Mouse (Mus musculus) embryonic facial prominence, embryonic 11.5 days (tissue): Measurements from ENCODE around the gene Omt2a. TPM values are rescaled to one million over a fixed set of nuclear protein-coding genes. Genes with fewer than 3 reads are reported as not detected.
"Not testable (repeated sequence)": the region's sequence is repeated elsewhere in the genome, so short reads cannot be mapped to it uniquely, and the experiment has no call there.

Source experiments
- ATAC-seq: fragments of 200-750 bp; cut with Nextera tagmentation; replicated peaks from 2 replicates; pipeline ENCODE4 v1.8.0; 2017; ENCODE audit warnings: low read depth; ENCODE audit not compliant: insufficient number of reproducible peaks, low FRiP score, low TSS enrichment
- DNase-seq: peaks from one replicate; pipeline ENCODE4 v3.0.0-alpha.2; 2015; ENCODE audit warnings: low spot score
- H3K27ac ChIP-seq: fragments of 300-500 bp; sonication (generic); replicated peaks from 2 replicates; pipeline ENCODE4 v1.5.1; 2014; ENCODE audit warnings: mild to moderate bottlenecking, low read depth, low read length, control low read depth
- H3K27me3 ChIP-seq: fragments of 300-500 bp; sonication (generic); 2 replicates; pipeline ENCODE4 v1.6.1; 2014; ENCODE audit warnings: mild to moderate bottlenecking, low read length, moderate library complexity, mixed read lengths; ENCODE audit not compliant: control insufficient read depth, insufficient read depth
- H3K36me3 ChIP-seq: fragments of 300-500 bp; sonication (generic); replicated peaks from 2 replicates; pipeline ENCODE4 v1.6.1; 2014; ENCODE audit warnings: low read depth, mild to moderate bottlenecking, low read length, moderate library complexity, mixed read lengths; ENCODE audit not compliant: control insufficient read depth, insufficient read depth
- H3K4me1 ChIP-seq: fragments of 300-500 bp; sonication (generic); 2 replicates; pipeline ENCODE4 v1.6.1; 2014; ENCODE audit warnings: low read length, mixed read lengths; ENCODE audit not compliant: control insufficient read depth, insufficient read depth
- H3K4me2 ChIP-seq: fragments of 300-500 bp; sonication (generic); 2 replicates; pipeline ENCODE4 v1.6.1; 2014; ENCODE audit warnings: low read depth, mild to moderate bottlenecking, control low read depth, low read length, moderate library complexity
- H3K4me3 ChIP-seq: fragments of 300-500 bp; sonication (generic); 2 replicates; pipeline ENCODE4 v1.5.1; 2014; ENCODE audit warnings: low read depth, low read length, control low read depth
- H3K9ac ChIP-seq: fragments of 300-500 bp; sonication (generic); replicated peaks from 2 replicates; pipeline ENCODE4 v1.6.1; 2014; ENCODE audit warnings: mild to moderate bottlenecking, control low read depth, low read length
- H3K9me3 ChIP-seq: fragments of 300-500 bp; sonication (generic); replicated peaks from 2 replicates; pipeline ENCODE4 v1.6.1; 2016; ENCODE audit warnings: mild to moderate bottlenecking, low read length, inconsistent platforms, mixed read lengths; ENCODE audit not compliant: control insufficient read depth
- WGBS: fragments of 180-500 bp; shearing (Covaris S2); extraction: QIAGEN DNeasy Blood & Tissue Kit; methylation state at CpG from one replicate; pipeline ENCODE4 v1.1.7; 2014; 5-methylcytosine and 5-hydroxymethylcytosine counted together
- polyA plus RNA-seq: library from polyadenylated mRNA; unstranded; fragments of >200 nt; fragmentation: Nextera tagmentation; extraction: Ambion mirVana; gene quantifications from 2 replicates; pipeline ENCODE4 v1.2.1, GENCODE M21; 2014

Gene Omt2a
- polyA plus RNA-seq, 1 experiment from 2014 or later = not detected

DNA sequence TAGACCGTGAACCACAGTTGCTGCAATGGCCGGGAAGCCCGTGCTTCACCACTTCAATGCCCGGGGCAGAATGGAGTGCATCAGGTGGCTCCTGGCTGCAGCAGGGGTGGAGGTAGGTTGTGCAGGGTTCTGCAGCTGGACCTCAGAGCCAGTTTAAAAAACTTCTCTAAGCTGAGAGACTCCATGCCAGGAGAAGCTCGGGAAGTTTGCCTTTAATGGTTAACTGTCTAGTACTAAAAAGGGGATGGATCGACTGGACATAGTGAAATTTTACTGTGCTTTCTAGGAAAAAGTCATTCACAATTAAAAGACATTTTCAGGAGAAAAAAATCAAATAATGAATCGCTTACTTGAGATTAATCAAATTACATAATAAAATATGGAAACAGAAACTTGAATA is 19.8 kb downstream of the Omt2a start:
- not testable (repeated sequence) for H3K4me3 ChIP-seq, H3K36me3 ChIP-seq, H3K9me3 ChIP-seq, H3K4me2 ChIP-seq, ATAC-seq, DNase-seq, H3K9ac ChIP-seq, H3K27ac ChIP-seq, H3K27me3 ChIP-seq, H3K4me1 ChIP-seq
- 76% methylated on average over 5 of the region's 7 CpGs for WGBS

DNA sequence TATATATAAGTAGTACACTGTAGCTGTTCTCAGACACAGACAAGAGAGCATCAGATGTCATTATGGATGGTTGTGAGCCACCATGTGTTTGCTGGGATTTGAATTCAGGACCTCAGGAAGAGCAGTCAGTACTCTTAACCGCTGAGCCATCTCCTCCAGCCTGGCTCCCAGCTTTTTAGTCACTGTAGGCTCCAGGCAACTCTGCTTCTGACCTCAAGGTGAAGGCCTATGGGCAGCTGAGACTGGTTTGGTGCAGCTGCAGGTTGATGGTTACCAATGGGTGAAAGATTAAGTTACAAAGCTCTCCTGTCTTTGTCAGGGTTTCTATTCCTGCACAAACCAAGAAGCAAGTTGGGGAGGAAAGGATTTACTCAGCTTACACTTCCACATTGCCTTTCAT is 20.9 kb downstream of the Omt2a start:
- H3K27me3 ChIP-seq, H3K4me3 ChIP-seq, H3K9me3 ChIP-seq, H3K36me3 ChIP-seq, H3K27ac ChIP-seq, H3K9ac ChIP-seq, ATAC-seq, H3K4me2 ChIP-seq, DNase-seq, H3K4me1 ChIP-seq: not testable (repeated sequence)
- WGBS = 80% methylated on average over 1 of the region's 1 CpGs

DNA sequence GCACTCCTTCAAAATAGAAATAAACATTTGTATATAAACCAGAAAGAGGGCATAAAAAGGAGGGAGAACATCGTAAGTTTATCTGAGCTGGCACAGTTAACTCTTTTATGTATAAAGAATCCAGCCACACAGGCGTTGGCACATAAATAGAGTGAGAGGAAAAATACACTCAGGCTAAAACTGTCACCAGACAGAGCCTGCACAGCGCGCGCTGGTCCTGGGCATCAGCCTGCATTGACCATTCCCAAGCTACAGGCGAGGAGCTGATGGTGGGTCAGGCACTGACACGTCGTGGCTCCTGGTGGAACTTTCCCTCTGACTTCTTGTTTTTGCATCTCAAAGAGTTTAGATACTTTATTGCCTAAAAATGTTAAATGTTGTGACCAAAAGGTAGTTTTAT is 22.1 kb downstream of the Omt2a start:
- H3K4me1 ChIP-seq, H3K27ac ChIP-seq, H3K36me3 ChIP-seq, ATAC-seq, DNase-seq, H3K4me3 ChIP-seq, H3K27me3 ChIP-seq, H3K4me2 ChIP-seq, H3K9me3 ChIP-seq, H3K9ac ChIP-seq: not testable (repeated sequence)
- 91% methylated on average over 8 of the region's 8 CpGs for WGBS

DNA sequence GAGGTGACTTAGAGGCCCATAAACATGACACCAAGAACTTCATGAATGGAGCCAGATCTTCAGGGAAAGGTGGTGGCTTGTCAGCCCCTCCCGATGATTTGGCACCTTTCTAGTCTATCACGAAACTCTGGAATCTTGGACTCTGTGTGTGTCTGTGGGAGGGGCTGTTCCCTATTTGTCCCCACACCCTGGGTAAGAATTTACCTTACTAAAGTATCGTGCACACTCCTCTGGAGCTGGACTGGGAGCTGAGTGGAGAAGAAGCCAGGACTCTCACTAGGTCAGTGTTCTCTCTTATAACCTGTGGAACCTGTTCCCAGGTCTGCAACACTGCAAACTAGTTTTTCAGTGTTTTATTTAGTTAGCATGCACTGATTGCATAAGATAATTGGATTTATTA is 24.9 kb downstream of the Omt2a start, which contains the start of gene Gm10639:
Gene Gm10639 (plus strand): TSS at position 201 of the 400 bp plus-strand sequence.
- H3K9me3 ChIP-seq, DNase-seq, H3K27me3 ChIP-seq, H3K9ac ChIP-seq, H3K4me1 ChIP-seq, H3K4me3 ChIP-seq, ATAC-seq, H3K4me2 ChIP-seq, H3K36me3 ChIP-seq, H3K27ac ChIP-seq: not testable (repeated sequence)
- WGBS = 88% methylated on average over 3 of the region's 3 CpGs

DNA sequence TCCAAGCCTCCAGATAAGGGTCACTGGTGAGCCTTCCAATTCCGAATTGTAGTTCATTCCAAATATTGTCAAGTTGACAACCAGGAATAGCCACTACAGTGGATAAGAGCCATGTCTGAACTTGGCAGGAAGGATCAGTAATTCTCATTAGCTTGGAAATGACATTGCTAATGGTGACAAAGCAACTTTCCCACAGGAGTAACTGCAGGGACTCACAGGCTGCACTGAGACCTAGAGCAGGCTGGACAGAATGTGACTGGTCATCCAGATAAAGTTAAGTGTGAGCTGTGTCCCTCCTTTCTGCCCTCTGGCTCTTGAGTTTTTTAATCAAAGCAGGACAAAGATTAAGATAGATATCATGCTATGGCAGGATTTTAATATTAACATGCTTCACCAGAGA is 25.5 kb downstream of the Omt2a start:
- H3K27ac ChIP-seq, H3K27me3 ChIP-seq, H3K4me2 ChIP-seq, H3K36me3 ChIP-seq, DNase-seq, H3K4me3 ChIP-seq, ATAC-seq, H3K4me1 ChIP-seq, H3K9me3 ChIP-seq, H3K9ac ChIP-seq: not testable (repeated sequence)
- 67% methylated on average over 1 of the region's 1 CpGs for WGBS

DNA sequence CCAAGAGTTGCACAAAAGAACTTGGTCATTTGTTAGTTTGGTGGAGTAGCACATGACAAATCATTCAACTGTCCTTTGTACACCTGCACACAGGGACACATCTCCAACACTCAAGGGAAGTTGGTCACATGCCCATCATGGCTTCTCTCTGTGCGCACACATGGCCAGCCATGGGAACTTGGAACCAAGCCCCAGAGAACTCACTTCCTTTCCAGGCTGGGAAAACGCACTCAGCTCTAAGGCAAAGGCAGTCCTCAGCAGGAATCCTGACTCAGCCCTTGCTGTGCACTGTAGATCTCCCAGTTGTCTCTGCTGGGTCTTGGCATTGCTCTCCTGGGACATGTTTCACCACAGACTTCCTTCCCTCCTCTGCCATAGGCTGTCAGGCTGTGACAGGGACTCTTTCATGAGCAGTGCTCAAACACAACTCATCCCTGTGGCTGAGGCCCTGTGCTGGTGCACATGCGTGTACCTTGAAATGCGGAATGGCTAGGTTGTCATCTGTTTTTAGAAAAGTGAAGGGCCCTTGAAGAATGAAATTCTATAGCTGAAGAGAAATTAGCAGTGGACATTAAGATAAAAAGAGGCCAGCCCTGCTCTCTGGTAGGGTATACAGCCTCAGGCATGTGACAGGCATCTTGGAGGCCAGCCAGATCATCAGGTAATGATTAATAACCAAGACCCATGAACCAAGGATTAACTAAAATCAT is 32.4 kb downstream of the Omt2a start:
- not testable (repeated sequence) for H3K27me3 ChIP-seq, H3K4me2 ChIP-seq, H3K4me1 ChIP-seq, H3K4me3 ChIP-seq, ATAC-seq, H3K9ac ChIP-seq, H3K36me3 ChIP-seq, DNase-seq, H3K27ac ChIP-seq, H3K9me3 ChIP-seq
- 82% methylated on average over 4 of the region's 4 CpGs for WGBS

DNA sequence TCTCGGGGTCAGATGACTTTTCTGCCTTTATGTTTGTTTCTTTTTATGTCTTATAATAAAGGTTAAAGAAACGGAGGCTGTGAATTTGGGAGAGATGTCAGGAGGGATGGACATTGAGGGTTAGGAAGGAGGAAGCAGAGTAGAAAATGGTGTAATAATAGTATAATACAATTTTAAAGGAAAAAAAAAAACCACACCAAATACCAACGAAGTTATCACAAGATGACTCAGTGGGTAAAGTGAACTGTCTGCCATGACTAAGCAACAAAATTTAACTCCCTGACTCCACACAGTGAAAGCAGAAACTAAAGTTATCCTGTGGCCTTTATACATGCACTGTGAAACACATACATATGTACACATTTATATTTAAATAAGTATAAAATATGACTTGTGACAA is 43.7 kb downstream of the Omt2a start:
- H3K27ac ChIP-seq, H3K4me2 ChIP-seq, H3K27me3 ChIP-seq, H3K9ac ChIP-seq, ATAC-seq, H3K36me3 ChIP-seq, H3K4me3 ChIP-seq, H3K9me3 ChIP-seq, H3K4me1 ChIP-seq, DNase-seq: not testable (repeated sequence)
- 80% methylated on average over 3 of the region's 3 CpGs for WGBS
